ENCODE assay signal across 8 mouse cellular contexts in the genomic region with DNA sequence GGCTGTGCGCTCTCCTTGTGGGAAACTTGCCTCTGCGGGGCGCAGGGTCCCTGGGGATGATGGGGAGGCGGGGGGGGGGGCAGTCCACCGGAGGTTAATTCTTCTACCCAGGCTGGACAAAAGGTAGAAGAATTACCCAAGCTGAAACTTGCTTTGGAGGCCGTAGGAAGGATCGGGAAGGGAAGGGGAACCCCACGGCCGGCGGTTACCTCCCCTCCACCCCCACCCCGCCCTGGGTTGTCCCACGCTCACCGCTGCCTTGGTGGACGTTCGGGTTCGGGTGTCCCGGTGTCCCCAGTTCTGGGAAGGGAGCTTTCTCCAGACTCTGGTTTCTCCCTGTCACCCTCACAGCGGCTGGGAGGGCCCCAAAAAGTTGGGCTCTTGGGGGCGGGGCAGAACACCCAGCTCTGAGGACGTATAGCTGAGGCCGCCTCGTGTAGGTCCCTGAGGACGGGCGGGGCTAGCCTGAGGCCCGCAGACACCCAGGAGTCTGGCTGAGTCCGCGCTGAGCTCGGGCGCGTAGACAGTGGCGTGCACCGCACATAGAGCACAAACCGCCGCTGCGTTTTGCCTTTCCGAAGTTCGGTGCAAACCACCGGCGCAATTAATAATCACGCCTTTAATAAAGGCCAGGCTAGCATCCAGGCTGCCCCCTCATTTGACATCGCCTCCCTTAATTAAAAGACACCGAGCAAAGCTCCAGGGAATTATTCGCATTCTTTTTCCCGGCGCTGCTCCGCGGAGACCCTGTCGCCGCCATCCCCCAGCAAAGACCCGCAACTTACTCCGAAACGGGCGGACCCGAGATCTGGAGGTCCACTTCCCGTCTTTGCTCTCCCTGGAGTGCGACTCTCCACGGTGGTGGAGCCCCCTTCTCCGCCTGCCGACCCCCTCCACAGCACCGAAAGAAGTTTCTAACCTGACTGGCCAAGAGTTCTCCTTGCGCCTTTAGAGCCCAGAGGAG. TPM values are rescaled to one million over a fixed set of nuclear protein-coding genes. Genes with fewer than 3 reads are reported as not detected.
DNase-seq lines count a peak whose midpoint lies in the region; ATAC-seq and TF ChIP-seq lines count a peak whose summit lies in the region.

No protein-coding gene starts in this region.

- H3K36me3 ChIP-seq in heart, embryonic 13.5 days: no peaks in the 10 kb centered on the region
- H3K36me3 ChIP-seq in liver, embryonic 11.5 days (ENCODE audit: control insufficient read depth, insufficient read depth, low read length): no peaks in the 10 kb centered on the region

- peaks cover 100% of the 10 kb centered on the region for H3K27me3 ChIP-seq in heart, embryonic 13.5 days (replicated peaks)
- peaks cover 89% of the 10 kb centered on the region for H3K27me3 ChIP-seq in liver, embryonic 11.5 days (replicated peaks; ENCODE audit: control insufficient read depth, insufficient read depth, low read length)

- peak; percentile 43; the same call in 1 of the 2 replicates for TF ChIP-seq POLR2A in bone marrow, adult 2 months (IDR thresholded peaks at IDR 0.05; ENCODE audit: borderline replicate concordance, control insufficient read depth, low read depth, low read length)

- peak; percentile 40 for DNase-seq in right cerebral cortex, postnatal 14 days
- DNase-seq in right cerebral cortex, postnatal 36 days (ENCODE audit: low spot score in 2 of 2): no peak
- peak; percentile 48 for DNase-seq in liver, embryonic 11.5 days (ENCODE audit: low spot score)
- DNase-seq in neural tube, embryonic 10.5 days (ENCODE audit: extremely low spot score, low spot score): peak; percentile 70
- no peak for DNase-seq in cerebellum, adult 8-10 months
- no peak for DNase-seq in gastrocnemius, postnatal 25 days

- peak overlapping the region; percentile 93 for H3K4me2 ChIP-seq in heart, embryonic 13.5 days
- H3K4me2 ChIP-seq in liver, embryonic 11.5 days: peak overlapping the region; percentile 90

- H3K4me3 ChIP-seq in bone marrow, adult 2 months (replicated peaks; ENCODE audit: control insufficient read depth, low read depth, low read length): peak overlapping the region; percentile 66
- H3K4me3 ChIP-seq in heart, embryonic 13.5 days: peak overlapping the region; percentile 73
- peak overlapping the region; percentile 54 for H3K4me3 ChIP-seq in liver, embryonic 11.5 days (ENCODE audit: low read depth, low read length)

- under 1% methylated on average over 61 of the region's 61 CpGs for WGBS in bone marrow, adult 2 months
- under 1% methylated on average over 61 of the region's 61 CpGs for WGBS in heart, embryonic 13.5 days
- WGBS in liver, embryonic 11.5 days: under 1% methylated on average over 61 of the region's 61 CpGs

- H3K27ac ChIP-seq in bone marrow, adult 2 months (ENCODE audit: control insufficient read depth, insufficient read depth, low read depth, low read length, poor library complexity): peak overlapping the region; percentile 94
- H3K27ac ChIP-seq in heart, embryonic 13.5 days (replicated peaks): no peak overlapping the region
- no peak overlapping the region for H3K27ac ChIP-seq in liver, embryonic 11.5 days (ENCODE audit: low read depth, low read length)

- no peak for ATAC-seq in heart, embryonic 13.5 days (ENCODE audit: extremely low read depth, insufficient number of reproducible peaks, low FRiP score, low TSS enrichment)
- no peak for ATAC-seq in liver, embryonic 11.5 days (replicated peaks; ENCODE audit: low FRiP score)

- H3K9me3 ChIP-seq in heart, embryonic 13.5 days: no peaks in the 10 kb centered on the region
- H3K9me3 ChIP-seq in liver, embryonic 11.5 days (ENCODE audit: control insufficient read depth, low read length): no peaks in the 10 kb centered on the region

- no peak for TF ChIP-seq CTCF in bone marrow, adult 2 months (IDR thresholded peaks at IDR 0.05; ENCODE audit: control insufficient read depth, insufficient read depth, low read length)

- peaks cover 2% of the 10 kb centered on the region; the same call in 1 of the 2 replicates for H3K4me1 ChIP-seq in bone marrow, adult 2 months (ENCODE audit: control insufficient read depth, insufficient read depth, low read length)
- H3K4me1 ChIP-seq in heart, embryonic 13.5 days: peaks cover 37% of the 10 kb centered on the region
- peaks cover 8% of the 10 kb centered on the region for H3K4me1 ChIP-seq in liver, embryonic 11.5 days (replicated peaks; ENCODE audit: control insufficient read depth, insufficient read depth, low read length)

- H3K9ac ChIP-seq in heart, embryonic 13.5 days: peak overlapping the region; percentile 81
- no peak overlapping the region for H3K9ac ChIP-seq in liver, embryonic 11.5 days (ENCODE audit: low read depth, low read length)

RNA-seq across cellular contexts. Expression of a gene that starts 1.4 kb away (rescaled TPM):
- polyA plus RNA-seq in bone marrow, adult 2 months (2011; ENCODE audit: insufficient read depth, insufficient read length, low replicate concordance, missing spikeins): 12.3 and 30.8 TPM in 2 replicates
- 0.19 and 0.28 TPM in 2 replicates for polyA plus RNA-seq in heart, embryonic 13.5 days (2015; fragmentation: Nextera tagmentation; extraction: Ambion mirVana)
- polyA plus RNA-seq in liver, embryonic 11.5 days (2014; fragmentation: Nextera tagmentation; extraction: Ambion mirVana): not detected in 2 replicates
- total RNA-seq in gastrocnemius, postnatal 25 days (2021): 10 to 100 TPM; 33.4 to 40.0 TPM

Comparison
In these comparisons a context has a peak if more than half of its experiments do, and no peak if none do; other contexts are left out.
1. DNase-seq: peak in right cerebral cortex, postnatal 14 days (single experiment), liver, embryonic 11.5 days (single experiment) and neural tube, embryonic 10.5 days (single experiment); none in right cerebral cortex, postnatal 36 days (0 of 2), cerebellum, adult 8-10 months (single experiment) and gastrocnemius, postnatal 25 days (single experiment).
2. RNA of a gene that starts 1.4 kb away (polyA plus RNA-seq): 12.3 to 30.8 TPM in bone marrow, adult 2 months; 0.19 to 0.28 TPM in heart, embryonic 13.5 days and not detected in liver, embryonic 11.5 days; every median in the first group is over 10 times any median in the second.
3. Peak in every context shown above with its lines, with median percentiles within 50 percentile points of each other: H3K4me3 ChIP-seq.